Mouse (Mus musculus) MN1 (cell line): ENCODE results near the gene Mymx.
A peak's percentile ranks its signal among the peaks of the same experiment; 100 is the strongest.

ENCODE experiments used
- DNase-seq: peaks from one replicate; pipeline ENCODE4 v3.0.0-alpha.2; 2016; ENCODE audit warnings: low spot score

The Mymx gene

DNA sequence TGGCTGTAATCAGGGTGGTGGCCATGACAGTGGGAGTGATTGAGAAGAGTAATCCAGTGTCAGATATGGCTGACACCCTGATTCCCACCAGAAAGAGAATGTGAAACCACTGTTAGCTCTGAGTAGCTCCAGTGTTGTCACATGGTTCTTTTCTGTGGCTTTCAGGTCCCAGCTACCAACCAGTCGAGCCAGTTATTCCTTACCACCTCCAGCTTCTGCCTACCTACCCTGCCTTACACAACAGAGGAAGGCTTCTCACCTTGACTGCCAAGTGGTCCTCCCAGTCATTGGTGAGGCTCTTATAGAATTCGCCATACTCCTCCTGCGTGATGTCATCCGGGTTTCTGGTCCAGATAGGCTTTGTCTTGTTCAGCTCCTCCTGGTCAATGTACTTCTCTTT, 31.9 kb downstream of the Mymx start:
- DNase-seq: peak; percentile 48

- peak; percentile 40 for DNase-seq
These were observed 32.9 kb downstream of the Mymx start for GRCm38 (mm10) chr17:45568990-45569389.

GRCm38 (mm10) chr17:45567162-45567601, 34.7 kb downstream of the Mymx start:
- peak; percentile 70 for DNase-seq

GRCm38 (mm10) chr17:45566360-45567161, 35.3 kb downstream of the Mymx start:
- peak; percentile 70 for DNase-seq

DNA sequence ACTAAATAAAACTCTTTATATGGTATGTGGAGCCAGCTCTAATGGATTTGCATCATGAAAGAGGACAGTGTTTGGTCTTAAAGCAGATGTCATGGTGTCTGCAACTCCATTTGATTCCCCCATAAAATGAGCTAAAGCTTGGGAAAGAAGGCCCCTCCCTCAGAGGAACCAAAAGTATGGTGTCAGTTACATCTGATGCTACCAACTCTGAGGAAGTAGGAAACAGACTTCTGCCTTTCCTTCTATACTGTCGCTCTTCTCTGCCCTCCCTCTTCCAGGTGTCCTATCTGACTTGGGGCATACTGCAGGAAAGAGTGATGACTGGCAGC, 35.9 kb downstream of the Mymx start:
- DNase-seq: no peak

- no peak for DNase-seq
These were observed 36.8 kb downstream of the Mymx start for GRCm38 (mm10) chr17:45565103-45565502.

GRCm38 (mm10) chr17:45564531-45565084, 37.3 kb downstream of the Mymx start:
- DNase-seq: peak; percentile 63

GRCm38 (mm10) chr17:45563655-45564530, 38.0 kb downstream of the Mymx start, which contains the start of gene Slc35b2:
TSS of gene Slc35b2 (plus strand) at chr17:45563874.
- peak; percentile 99 for DNase-seq

- DNase-seq: peak; percentile 19
These were observed 38.7 kb downstream of the Mymx start for GRCm38 (mm10) chr17:45563216-45563615.

DNA sequence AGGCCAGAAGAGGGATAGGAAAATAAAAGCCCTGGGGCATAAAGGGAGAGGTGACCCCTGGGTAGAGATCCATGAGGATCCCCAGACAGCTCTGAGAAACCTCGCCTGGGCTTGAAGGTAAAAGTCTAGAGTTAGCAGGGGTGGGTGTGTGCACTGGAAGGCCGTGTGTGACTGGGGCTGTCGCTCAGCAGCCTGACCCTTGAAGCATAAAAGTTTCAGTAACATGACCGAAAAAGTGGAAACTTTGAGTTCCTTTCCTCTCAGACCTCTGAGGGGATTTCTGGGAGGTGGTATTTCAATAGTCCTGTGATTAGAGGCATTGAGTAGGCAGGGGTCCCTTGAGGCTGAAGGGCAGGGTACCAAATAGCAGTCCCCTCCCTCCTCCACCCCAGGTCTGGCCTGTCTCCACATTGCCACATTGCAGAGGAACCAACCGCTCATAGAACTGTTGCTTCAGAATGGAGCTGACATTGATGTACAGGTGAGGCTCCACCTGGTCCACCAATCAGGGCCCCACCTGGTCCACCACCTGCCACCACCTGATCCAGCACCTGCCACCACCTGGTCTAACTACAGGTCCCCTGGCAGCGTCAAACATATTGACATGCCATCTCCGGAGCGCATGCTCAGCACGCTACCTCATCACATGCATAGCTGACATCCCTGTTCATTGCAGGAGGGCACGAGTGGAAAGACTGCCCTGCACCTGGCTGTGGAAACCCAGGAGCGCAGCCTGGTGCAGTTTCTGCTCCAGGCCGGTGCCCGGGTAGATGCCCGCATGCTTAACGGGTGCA, 42.0 kb downstream of the Mymx start:
- no peak for DNase-seq

DNA sequence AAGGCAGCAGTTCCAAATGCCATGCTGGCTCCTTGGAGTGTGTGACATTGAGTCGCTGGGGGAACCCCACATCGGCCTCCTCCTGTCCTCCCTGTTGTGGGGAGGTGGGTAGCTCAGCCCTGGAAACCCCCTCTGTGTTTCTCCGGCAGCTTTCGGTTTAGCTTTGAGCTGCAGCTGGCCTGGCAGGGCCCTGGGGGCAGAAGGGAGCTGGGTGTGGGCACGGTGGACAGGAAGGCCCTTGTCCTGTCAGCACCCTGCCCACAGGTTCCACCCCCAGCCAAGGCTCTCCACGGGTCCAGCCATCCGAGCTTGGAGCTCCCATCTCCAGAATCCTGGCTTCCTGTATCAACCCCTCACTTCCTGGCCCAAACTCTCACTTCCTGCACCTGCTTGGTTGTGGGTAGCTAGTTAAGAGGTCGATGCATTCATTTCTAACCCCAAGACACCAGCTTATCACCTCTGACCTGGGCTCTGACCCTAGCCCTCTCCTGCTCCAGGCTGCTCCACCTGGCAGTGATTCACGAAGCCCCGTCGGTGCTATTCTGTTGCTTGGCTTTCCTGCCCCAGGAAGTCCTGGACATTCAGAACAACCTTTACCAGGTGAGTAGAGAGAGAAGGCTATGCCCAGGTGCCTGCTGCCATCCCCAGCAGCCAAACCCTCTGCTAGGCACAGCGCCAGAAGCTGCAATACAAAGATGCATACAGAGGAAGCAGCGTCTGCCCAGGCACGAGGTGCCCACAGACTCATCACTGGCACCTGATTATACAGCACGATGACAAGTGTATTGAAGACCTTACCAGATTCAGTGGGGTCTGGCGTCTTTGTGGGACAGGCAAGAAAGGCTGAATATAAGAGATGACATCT, 43.7 kb downstream of the Mymx start:
- DNase-seq: peak; percentile 46

DNA sequence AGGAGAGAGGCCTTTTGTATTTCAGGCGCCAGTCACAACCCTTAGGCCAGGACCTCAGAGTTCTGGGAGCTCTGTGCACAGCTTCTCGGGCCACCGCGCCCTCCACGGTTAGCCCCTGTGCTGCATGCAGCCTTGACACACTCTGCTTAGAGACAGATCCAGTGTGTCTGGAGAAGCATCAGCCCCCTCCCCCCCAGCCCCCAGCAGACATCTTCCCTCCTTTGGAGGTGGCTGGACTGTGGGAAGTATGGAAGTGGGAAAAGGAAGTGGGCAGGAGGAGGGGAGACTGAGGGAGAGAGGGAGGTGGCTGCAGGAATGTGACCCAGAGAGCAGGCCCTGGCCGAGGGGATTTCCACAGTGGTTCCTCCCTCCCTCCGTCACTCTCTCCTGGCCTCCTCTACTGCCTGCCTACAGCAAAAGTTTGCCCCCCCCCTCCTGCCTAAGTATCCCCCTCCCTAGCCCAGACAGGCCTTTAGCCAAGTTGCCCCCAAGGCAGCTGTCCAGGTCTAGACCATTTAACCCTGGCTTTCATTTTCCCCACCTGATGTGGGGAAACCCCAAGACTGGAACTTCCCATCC, 44.6 kb downstream of the Mymx start:
- DNase-seq: no peak

DNA sequence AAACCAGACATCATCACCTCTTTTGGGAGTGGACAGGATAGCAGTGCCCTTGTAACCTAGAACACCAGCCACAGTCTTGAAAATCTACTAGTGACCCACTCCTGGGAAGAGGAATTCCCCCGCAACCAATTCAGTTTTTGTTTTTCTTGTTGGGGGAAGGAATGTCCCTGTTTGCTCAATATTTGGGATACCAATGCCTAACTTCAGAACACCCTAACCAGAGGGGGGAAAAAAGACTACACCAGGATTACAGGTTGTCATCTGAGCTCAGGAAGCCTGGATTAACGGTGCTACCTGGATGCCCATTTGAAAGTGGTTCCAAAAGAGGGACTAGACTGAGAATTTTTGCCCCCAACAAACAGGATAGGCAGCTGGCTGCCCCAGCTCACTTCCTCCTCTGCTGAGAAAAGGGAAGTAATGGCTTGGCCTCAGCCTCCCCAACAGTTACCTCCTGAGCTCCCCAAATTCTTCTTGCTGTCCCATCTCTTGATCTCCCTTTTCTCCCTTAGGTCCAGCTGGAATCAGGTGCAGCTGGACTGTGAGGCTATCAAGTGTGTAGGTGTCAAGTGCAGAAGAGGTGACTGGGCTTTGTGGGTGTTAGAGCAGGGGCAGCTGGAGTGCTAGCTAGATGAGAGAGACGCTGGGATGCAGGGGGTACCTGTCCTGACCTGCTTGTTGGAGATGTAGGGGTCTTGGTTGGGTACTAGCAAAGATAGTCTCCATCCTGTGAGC, 45.2 kb downstream of the Mymx start:
- no peak for DNase-seq

GRCm38 (mm10) chr17:45556107-45556489, 45.8 kb downstream of the Mymx start:
- no peak for DNase-seq

GRCm38 (mm10) chr17:45555452-45556106, 46.3 kb downstream of the Mymx start, which contains the start of gene Nfkbie:
TSS of gene Nfkbie (plus strand) at chr17:45555703.
- peak; percentile 96 for DNase-seq

DNA sequence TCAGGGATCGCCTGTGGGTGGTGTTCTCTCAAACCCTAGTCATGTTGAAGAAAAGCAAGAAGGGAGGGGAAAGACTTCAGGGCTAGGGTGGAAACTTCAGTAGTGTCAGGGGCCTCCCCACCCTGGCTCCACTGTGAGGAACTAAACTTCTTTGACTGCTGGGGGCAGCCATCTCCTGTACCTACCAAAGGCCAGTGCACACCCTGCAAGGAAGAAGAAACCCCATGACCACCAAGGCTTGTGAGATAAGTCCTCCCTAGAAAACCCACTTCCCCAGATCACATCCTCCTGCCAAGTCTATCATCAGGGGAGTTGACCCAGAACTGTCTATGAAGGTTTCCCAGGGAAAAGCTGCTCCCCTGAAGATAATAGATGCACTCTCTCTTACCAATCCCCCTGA, 47.5 kb downstream of the Mymx start:
- DNase-seq: no peak

DNA sequence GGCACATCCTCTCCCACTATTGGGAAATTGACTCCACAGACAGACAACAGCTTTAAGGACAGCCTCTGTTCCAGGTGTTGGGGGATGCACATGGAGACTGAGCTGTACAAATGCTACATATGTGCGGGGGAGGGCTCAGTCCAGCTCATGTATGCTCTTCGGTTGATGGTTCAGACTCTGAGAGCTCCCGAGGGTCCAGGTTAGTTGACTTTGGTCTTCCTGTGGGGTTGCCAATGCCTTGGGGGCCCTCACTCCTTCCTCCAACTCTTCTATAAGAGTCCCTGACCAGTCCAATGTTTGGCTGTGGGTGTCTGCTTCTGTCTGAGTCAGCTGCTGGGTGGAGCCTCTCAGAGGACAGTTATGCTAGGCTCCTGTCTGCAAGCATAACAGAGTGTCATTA, 48.8 kb downstream of the Mymx start:
- DNase-seq: no peak

GRCm38 (mm10) chr17:45551816-45552451, 50.0 kb downstream of the Mymx start:
- peak; percentile 89 for DNase-seq
